Comparison of ENCODE assay signal across 14 mouse cellular contexts in the genomic region with DNA sequence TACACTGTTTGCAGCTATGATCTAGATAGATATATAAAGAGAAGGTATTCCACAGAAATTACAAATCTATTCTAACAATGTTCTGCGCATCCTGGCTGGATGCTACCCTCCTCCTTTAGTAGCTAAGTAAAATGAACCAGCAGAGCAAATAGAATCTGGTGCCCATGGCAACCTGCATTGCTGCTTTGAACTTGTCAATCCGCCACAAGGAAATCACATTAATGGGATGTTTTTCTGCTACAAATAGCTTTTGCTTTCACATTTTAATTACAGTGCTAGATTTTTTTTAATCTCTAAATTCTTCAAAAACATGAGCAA. TPM values are rescaled to one million over a fixed set of nuclear protein-coding genes. Genes with fewer than 3 reads are reported as not detected.
DNase-seq lines count a peak whose midpoint lies in the region; ATAC-seq and TF ChIP-seq lines count a peak whose summit lies in the region.
"Had no signal": no experiment of that assay in that cellular context is flagged by ENCODE, and none has a peak within 500 bp of the region (broad histone marks: within the 10 kb centered on the region; RNA-seq: fewer than 3 reads in every experiment).

No protein-coding gene starts in this region.

- no peak for ATAC-seq in hindbrain, embryonic 13.5 days (ENCODE audit: low FRiP score)
- peak; percentile 58; the same call in 1 of the 2 replicates for ATAC-seq in midbrain, embryonic 11.5 days (ENCODE audit: low FRiP score)

- 0 out of 2 replicates have a peak overlapping the region, but pooled peaks have one; percentile 64 for H3K27ac ChIP-seq in hindbrain, embryonic 13.5 days
- no peak overlapping the region for H3K27ac ChIP-seq in midbrain, embryonic 11.5 days (ENCODE audit: low read depth, low read length)
- H3K27ac ChIP-seq in gastrocnemius, adult 2 months: no peak overlapping the region
- H3K27ac ChIP-seq: heart, embryonic 15.5 days had no signal

- H3K36me3 ChIP-seq in hindbrain, embryonic 13.5 days: no peaks in the 10 kb centered on the region
- H3K36me3 ChIP-seq in midbrain, embryonic 11.5 days (ENCODE audit: control insufficient read depth, insufficient read depth, low read length): no peaks in the 10 kb centered on the region
- H3K36me3 ChIP-seq: heart, embryonic 15.5 days had no signal

- TF ChIP-seq CTCF in gastrocnemius, adult 2 months (IDR thresholded peaks at IDR 0.05): no peak

- H3K4me1 ChIP-seq in hindbrain, embryonic 13.5 days (replicated peaks): peaks cover 30% of the 10 kb centered on the region
- H3K4me1 ChIP-seq in midbrain, embryonic 11.5 days (ENCODE audit: control insufficient read depth, insufficient read depth, low read length): peaks cover 2% of the 10 kb centered on the region; the same call in 1 of the 2 replicates
- H3K4me1 ChIP-seq: heart, embryonic 15.5 days had no signal

- H3K27me3 ChIP-seq in hindbrain, embryonic 13.5 days: no peaks in the 10 kb centered on the region
- H3K27me3 ChIP-seq in midbrain, embryonic 11.5 days (ENCODE audit: control insufficient read depth, insufficient read depth, low read length): no peaks in the 10 kb centered on the region
- H3K27me3 ChIP-seq: heart, embryonic 15.5 days had no signal

- no peaks in the 10 kb centered on the region for H3K9me3 ChIP-seq in hindbrain, embryonic 13.5 days
- no peaks in the 10 kb centered on the region for H3K9me3 ChIP-seq in midbrain, embryonic 11.5 days (ENCODE audit: control insufficient read depth, low read length)
- H3K9me3 ChIP-seq: heart, embryonic 15.5 days had no signal

- no peak overlapping the region for H3K4me3 ChIP-seq in hindbrain, embryonic 13.5 days
- H3K4me3 ChIP-seq in midbrain, embryonic 11.5 days (ENCODE audit: low read depth, low read length): no peak overlapping the region
- no peak overlapping the region for H3K4me3 ChIP-seq in gastrocnemius, adult 2 months
- H3K4me3 ChIP-seq: heart, embryonic 15.5 days had no signal

- intact Hi-C loops in gastrocnemius, adult 2 months (cut with DNase I): no loop called here
- intact Hi-C loops in heart, postnatal 10 days (cut with DNase I): no loop called here

- 28% methylated on average over 2 of the region's 2 CpGs for WGBS in hindbrain, embryonic 13.5 days
- WGBS in midbrain, embryonic 11.5 days: 48% methylated on average over 2 of the region's 2 CpGs

- peak overlapping the region; percentile 36 for H3K4me2 ChIP-seq in hindbrain, embryonic 13.5 days
- H3K4me2 ChIP-seq in midbrain, embryonic 11.5 days: no peak overlapping the region

- DNase-seq in Muller cell, postnatal 12 days (ENCODE audit: inconsistent ontology term): peak; percentile 32
- peak; percentile 74 for DNase-seq in brain, adult 2 months (ENCODE audit: low read depth, low spot score)
- DNase-seq in midbrain, embryonic 11.5 days (ENCODE audit: low spot score, missing footprints): no peak
- no peak for DNase-seq in cerebellum, adult 9-11 months
- DNase-seq in gastrocnemius, adult 2 months: no peak
- DNase-seq in heart, postnatal 10 days: no peak
- no peak for DNase-seq in spleen, postnatal 10 days (ENCODE audit: low spot score in 2 of 2)
- DNase-seq: adrenal gland, adult 8-10 months; cerebellum, postnatal 36 days; gastrocnemius, postnatal 36 days; spleen, adult 18-20 months; thymus, adult 18-20 months had no signal

- H3K9ac ChIP-seq in hindbrain, embryonic 13.5 days: 0 out of 2 replicates have a peak overlapping the region, but pooled peaks have one; percentile 6
- H3K9ac ChIP-seq in midbrain, embryonic 11.5 days (ENCODE audit: low read length): no peak overlapping the region
- H3K9ac ChIP-seq: heart, embryonic 15.5 days had no signal

RNA-seq across cellular contexts. Expression of gene Dnajb9, which starts 33.1 kb away (rescaled TPM):
- polyA plus RNA-seq in hindbrain, embryonic 13.5 days (2015; fragmentation: Nextera tagmentation; extraction: Ambion mirVana): 32.3 and 36.4 TPM in 2 replicates
- 30.6 and 35.0 TPM in 2 replicates for polyA plus RNA-seq in midbrain, embryonic 11.5 days (2014; fragmentation: Nextera tagmentation; extraction: Ambion mirVana)
- 10 to 100 TPM; 33.0 to 36.4 TPM for total RNA-seq in gastrocnemius, adult 2 months (2021)
- 10 to 100 TPM; 20.9 to 21.5 TPM for total RNA-seq in heart, postnatal 10 days (2021)

RNA-seq across cellular contexts. Expression of gene Pnpla8, which starts 44.2 kb away (rescaled TPM):
- 137 and 141 TPM in 2 replicates for polyA plus RNA-seq in hindbrain, embryonic 13.5 days (2015; fragmentation: Nextera tagmentation; extraction: Ambion mirVana)
- 95.6 and 107 TPM in 2 replicates for polyA plus RNA-seq in midbrain, embryonic 11.5 days (2014; fragmentation: Nextera tagmentation; extraction: Ambion mirVana)
- 100 to 1,000 TPM; 138 to 172 TPM for total RNA-seq in gastrocnemius, adult 2 months (2021)
- total RNA-seq in heart, postnatal 10 days (2021): 100 to 1,000 TPM; 105 to 118 TPM

Comparison
In these comparisons a context has a peak if more than half of its experiments do, and no peak if none do; other contexts are left out.
1. DNase-seq: peak in Muller cell, postnatal 12 days (single experiment) and brain, adult 2 months (single experiment); none in midbrain, embryonic 11.5 days (single experiment), cerebellum, adult 9-11 months (single experiment), gastrocnemius, adult 2 months (single experiment), heart, postnatal 10 days (0 of 2) and spleen, postnatal 10 days (0 of 2).